Mouse (Mus musculus): ENCODE results near the gene Narfl.

DNA sequence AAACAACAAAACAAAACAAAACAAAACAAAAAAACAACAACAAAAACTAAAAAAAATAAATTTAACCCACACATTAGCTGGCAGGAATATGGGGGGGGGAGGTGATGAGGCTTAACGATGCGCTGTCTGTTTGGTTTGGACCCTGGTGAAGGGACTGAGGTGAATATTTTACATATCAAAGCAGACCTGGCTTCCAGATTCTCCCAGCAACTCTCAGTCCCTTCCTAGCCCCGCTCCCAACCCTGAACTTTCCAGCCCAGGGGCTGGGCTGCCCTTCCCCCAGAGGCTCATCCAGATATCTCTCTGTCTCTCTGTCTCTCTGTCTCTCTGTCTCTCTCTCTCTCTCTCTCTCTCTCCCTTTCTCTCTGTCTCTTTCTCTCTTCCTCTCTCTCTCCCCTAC lies 11.0 kb upstream of the Narfl start:
- TF ChIP-seq CTCF (IDR thresholded peaks at IDR 0.05; ENCODE audit: low read depth, low read length) (no peak), POLR2A (IDR thresholded peaks at IDR 0.05; ENCODE audit: borderline replicate concordance, low read depth, low read length) (no peak)
